Mouse (Mus musculus) cerebellum, adult 2 months (tissue): Measurements from ENCODE around the gene Tmem135. TPM values are rescaled to one million over a fixed set of nuclear protein-coding genes. Genes with fewer than 3 reads are reported as not detected.

ENCODE experiments used
- DNase-seq, 2 experiments: peaks; one replicate each; pipeline ENCODE4 v3.0.0; 2021
- H3K27ac ChIP-seq: fragments of 200-500 bp; 2 replicates; pipeline ENCODE4 v1.5.1; 2012; ENCODE audit warnings: low read length, control low read depth, inconsistent platforms; ENCODE audit not compliant: insufficient read depth
- H3K27me3 ChIP-seq: fragments of 200-500 bp; 2 replicates; pipeline ENCODE4 v1.6.1; 2012; ENCODE audit warnings: inconsistent platforms, mild to moderate bottlenecking, low read length, moderate library complexity; ENCODE audit not compliant: control insufficient read depth, insufficient read depth
- H3K4me1 ChIP-seq: fragments of 200-500 bp; 2 replicates; pipeline ENCODE4 v1.6.1; 2011; ENCODE audit warnings: low read length; ENCODE audit not compliant: control insufficient read depth, insufficient read depth
- H3K4me3 ChIP-seq: fragments of 200-500 bp; replicated peaks from 2 replicates; pipeline ENCODE3; 2011; ENCODE audit warnings: mild to moderate bottlenecking, low read depth, low read length, control low read depth; ENCODE audit not compliant: insufficient read depth
- CTCF ChIP-seq: fragments of 200-500 bp; IDR thresholded peaks from 2 replicates; pipeline ENCODE4 v1.5.1; 2011; ENCODE audit warnings: low read depth, mild to moderate bottlenecking, control low read depth, low read length, moderate library complexity, borderline replicate concordance; ENCODE audit not compliant: insufficient read depth
- POLR2A ChIP-seq: fragments of 200-500 bp; IDR thresholded peaks from 2 replicates; pipeline ENCODE4 v1.6.1; 2011; ENCODE audit warnings: low read length, control low read depth, borderline replicate concordance; ENCODE audit not compliant: insufficient read depth
- whole genome bisulfite sequencing: fragments of 180-500 bp; shearing (Covaris S2); methylation state at CpG from one replicate; pipeline ENCODE4 v1.1.7; 2018; 5-methylcytosine and 5-hydroxymethylcytosine counted together
- polyA plus RNA-seq: library from polyadenylated mRNA; depleted of rRNA; stranded (reverse); fragments of >200 nt; gene quantifications from 2 replicates; pipeline ENCODE4 v1.2.3, GENCODE M21; 2012; rRNA removed

The Tmem135 gene
- polyA plus RNA-seq = 41.2 and 42.7 TPM in 2 replicates

GRCm38 (mm10) chr7:89404081-89404733 lies at the start of gene Tmem135, which contains the start of gene Fzd4:
Tmem135 (minus strand) TSS chr7:89404222.
Fzd4 (plus strand) TSS chr7:89404355.
- H3K27ac ChIP-seq = peak within 1 kb of the TSS; percentile 82
- under 1% methylated on average over 61 of the region's 62 CpGs for WGBS
- H3K27me3 ChIP-seq = no peaks in the 10 kb centered on the region
- no peaks in the 10 kb centered on the region for H3K4me1 ChIP-seq
- DNase-seq = peak; percentile 93 to 96
- TF ChIP-seq POLR2A = peak; percentile 49; the same call in 1 of the 2 replicates
- TF ChIP-seq CTCF = no peak
- H3K4me3 ChIP-seq = peak within 1 kb of the TSS; percentile 79

- Histone ChIP-seq H3K27ac (no peak overlapping the region), H3K27me3 (no peaks in the 10 kb centered on the region), H3K4me3 (no peak overlapping the region), H3K4me1 (no peaks in the 10 kb centered on the region)
- DNase-seq = no peak
- WGBS = 58% methylated on average over 2 of the region's 2 CpGs
- TF ChIP-seq CTCF = no peak
- no peak for TF ChIP-seq POLR2A
These were observed 46.3 kb upstream of the Tmem135 start for GRCm38 (mm10) chr7:89450312-89450711.

- WGBS = 93% methylated on average over 4 of the region's 4 CpGs
These were observed 41.1 kb upstream of the Tmem135 start for GRCm38 (mm10) chr7:89445137-89445536.

GRCm38 (mm10) chr7:89442242-89442641 lies 38.2 kb upstream of the Tmem135 start:
- TF ChIP-seq POLR2A (no peak), CTCF (no peak)
- no peak for DNase-seq

More at GRCm38 (mm10) chr7:89445137-89445536, 41.1 kb upstream of the Tmem135 start:
- no peaks in the 10 kb centered on the region for H3K4me1 ChIP-seq
- TF ChIP-seq POLR2A (no peak), CTCF (no peak)
- no peak for DNase-seq
- no peaks in the 10 kb centered on the region for H3K27me3 ChIP-seq
- no peak overlapping the region for H3K27ac ChIP-seq
- H3K4me3 ChIP-seq = no peak overlapping the region

GRCm38 (mm10) chr7:89441291-89441690 lies 37.3 kb upstream of the Tmem135 start:
- WGBS = 75% methylated on average over 7 of the region's 7 CpGs
- TF ChIP-seq POLR2A (no peak), CTCF (no peak)
- no peaks in the 10 kb centered on the region for H3K4me1 ChIP-seq
- H3K27ac ChIP-seq = no peak overlapping the region
- no peaks in the 10 kb centered on the region for H3K27me3 ChIP-seq
- no peak overlapping the region for H3K4me3 ChIP-seq
- DNase-seq = no peak

More at GRCm38 (mm10) chr7:89442242-89442641, 38.2 kb upstream of the Tmem135 start:
- Histone ChIP-seq H3K4me1 (no peaks in the 10 kb centered on the region), H3K27ac (no peak overlapping the region), H3K27me3 (no peaks in the 10 kb centered on the region), H3K4me3 (no peak overlapping the region)
- 21% methylated on average over 4 of the region's 4 CpGs for WGBS

- DNase-seq = peak; percentile 23 to 29
- no peaks in the 10 kb centered on the region for H3K4me1 ChIP-seq
- H3K27ac ChIP-seq = no peak overlapping the region
- no peaks in the 10 kb centered on the region for H3K27me3 ChIP-seq
- TF ChIP-seq CTCF (peak; percentile 37; the same call in 1 of the 2 replicates), POLR2A (no peak)
- 41% methylated on average over 4 of the region's 4 CpGs for WGBS
- no peak overlapping the region for H3K4me3 ChIP-seq
These were observed 33.6 kb upstream of the Tmem135 start for GRCm38 (mm10) chr7:89437589-89437988.

- TF ChIP-seq CTCF = no peak
- no peak for TF ChIP-seq POLR2A
- Histone ChIP-seq H3K27ac (no peak overlapping the region), H3K4me1 (no peaks in the 10 kb centered on the region), H3K27me3 (no peaks in the 10 kb centered on the region), H3K4me3 (no peak overlapping the region)
- no peak for DNase-seq
- WGBS = 89% methylated on average over 5 of the region's 5 CpGs
These were observed 32.4 kb upstream of the Tmem135 start for GRCm38 (mm10) chr7:89436404-89436803.
